Mouse (Mus musculus): ENCODE results near the gene Tigar.

The Tigar gene

DNA sequence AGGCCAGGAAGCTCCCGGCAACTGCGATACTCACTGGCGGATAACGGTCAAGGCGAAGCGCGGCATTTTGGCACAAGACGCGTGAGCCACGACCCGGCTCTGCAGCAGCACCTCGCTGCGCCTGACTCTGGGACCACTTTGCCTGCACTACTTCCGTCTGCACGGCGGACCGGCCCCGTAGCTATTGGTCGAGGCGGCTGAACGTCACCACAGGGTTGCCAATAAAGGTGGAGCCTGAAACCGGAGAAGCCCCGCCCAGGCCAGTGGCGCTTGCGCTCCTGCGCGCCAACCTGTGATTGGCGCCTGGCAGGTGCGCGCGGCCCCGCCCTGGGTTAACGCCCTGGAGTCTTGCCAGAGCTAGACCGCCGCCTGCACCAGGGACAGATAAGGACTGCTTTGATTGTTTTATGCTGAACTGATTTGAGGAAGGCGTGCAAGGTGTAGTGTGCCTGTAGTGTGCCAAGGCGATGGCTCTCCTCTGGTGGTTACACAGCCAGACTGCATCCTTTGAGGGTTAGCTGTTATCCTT is at the start of gene Tigar:
TSS of gene Tigar (minus strand) at position 156 of the 529 bp plus-strand sequence.
- peak; percentile 5 for DNase-seq (ENCODE audit: low read depth, low spot score)

DNA sequence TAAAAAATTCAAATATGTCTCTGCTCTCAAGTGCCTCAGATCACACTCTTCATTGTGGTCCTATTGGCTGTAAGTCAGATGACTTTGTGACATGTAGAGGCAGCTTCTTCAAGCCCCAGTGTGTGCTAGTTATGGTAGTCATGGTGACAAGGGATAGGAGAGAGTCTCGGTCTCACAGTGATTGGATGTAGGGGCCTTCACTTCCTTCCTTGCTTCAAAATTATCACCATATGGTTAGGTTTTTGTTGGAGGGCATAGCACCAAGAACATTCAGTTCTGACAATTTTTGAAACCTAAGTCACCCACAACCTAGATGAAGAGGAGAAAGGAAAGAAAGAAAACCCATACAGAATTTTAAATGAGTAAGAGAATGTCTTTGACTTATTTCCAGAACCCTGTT is 48.0 kb upstream of the Tigar start:
- no peak for DNase-seq (ENCODE audit: low read depth, low spot score)

DNA sequence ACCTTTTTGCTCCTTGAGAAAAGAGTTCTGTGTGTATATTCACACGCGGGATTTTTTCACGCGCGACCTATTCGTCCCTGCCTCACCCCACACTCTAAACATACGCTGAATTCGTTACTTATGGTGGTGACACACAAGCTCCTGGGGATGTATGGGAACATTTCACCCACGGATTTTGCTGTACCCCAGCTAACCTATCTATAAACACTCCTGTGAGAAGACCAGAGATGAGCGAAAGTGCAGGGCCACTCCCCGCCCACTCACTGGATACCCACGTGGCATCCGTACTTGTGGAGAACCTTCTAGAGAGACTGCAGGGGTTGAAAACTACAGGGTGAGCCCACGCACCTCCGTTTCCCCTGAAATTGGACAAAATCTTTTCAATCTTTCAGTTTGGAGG is 46.1 kb upstream of the Tigar start:
- DNase-seq (ENCODE audit: low read depth, low spot score): no peak

DNA sequence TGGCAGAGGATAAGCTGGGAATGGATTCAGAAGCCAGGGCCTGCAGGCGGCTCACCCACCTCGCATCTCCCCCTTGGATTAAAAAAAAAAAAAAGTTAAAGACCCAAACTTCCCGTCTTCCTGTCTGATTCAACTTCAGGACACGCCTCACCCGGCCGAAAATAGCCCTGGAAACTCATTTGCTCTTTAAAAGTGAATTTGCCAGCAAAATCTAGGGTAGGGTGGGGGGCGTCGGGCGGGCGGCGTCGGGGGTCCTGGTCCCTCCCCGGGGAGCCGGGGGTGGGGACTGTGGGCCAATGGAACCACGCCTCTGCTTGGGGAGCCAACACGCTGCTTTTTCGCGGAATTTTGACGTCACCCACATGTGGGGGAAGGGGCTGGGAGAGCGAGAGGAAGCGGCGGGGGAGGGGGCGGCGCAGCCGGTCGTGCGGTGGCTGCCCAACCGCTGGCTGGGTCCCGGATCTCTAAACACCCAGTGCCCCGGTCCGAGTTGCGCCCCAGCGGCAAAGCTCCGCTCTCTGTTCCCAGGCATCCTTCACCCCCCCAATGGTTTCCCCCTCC is 45.4 kb upstream of the Tigar start:
- DNase-seq (ENCODE audit: low read depth, low spot score): no peak

DNA sequence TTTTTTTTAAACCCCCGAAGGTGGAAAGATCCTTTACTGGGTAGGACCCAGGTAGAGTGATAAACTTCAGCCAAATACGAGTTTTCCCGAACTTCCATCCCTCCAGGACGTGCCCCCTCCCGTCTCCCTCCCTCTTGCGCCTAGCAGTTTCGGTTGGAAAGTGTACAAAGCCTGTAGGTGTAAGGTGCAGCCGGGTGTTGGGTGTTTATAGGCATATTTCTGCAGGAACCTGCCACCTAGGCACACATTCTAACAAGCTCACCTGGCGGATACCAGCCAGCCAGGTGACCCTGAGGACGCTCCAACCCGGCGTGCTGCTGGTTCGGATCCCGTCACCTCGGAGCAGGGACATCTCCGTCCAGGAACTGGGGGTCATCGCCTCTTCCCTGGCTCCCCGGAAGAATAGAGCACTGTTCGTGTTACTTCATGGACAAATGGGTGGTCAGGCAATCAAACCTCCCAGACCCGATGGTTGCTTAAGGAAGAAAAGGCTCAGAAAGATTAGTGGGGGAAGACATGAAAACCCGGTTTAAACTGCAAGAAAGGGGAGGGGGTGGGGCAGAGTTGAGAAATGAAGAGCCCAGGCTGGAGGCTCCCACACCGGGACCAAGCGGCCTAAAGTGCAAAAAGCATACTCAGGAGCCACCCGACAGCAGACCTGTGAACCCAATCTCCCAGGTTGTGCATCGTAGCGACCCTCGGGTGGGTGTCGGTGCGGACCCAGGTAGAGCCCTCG is 44.8 kb upstream of the Tigar start:
- DNase-seq (ENCODE audit: low read depth, low spot score): no peak

DNA sequence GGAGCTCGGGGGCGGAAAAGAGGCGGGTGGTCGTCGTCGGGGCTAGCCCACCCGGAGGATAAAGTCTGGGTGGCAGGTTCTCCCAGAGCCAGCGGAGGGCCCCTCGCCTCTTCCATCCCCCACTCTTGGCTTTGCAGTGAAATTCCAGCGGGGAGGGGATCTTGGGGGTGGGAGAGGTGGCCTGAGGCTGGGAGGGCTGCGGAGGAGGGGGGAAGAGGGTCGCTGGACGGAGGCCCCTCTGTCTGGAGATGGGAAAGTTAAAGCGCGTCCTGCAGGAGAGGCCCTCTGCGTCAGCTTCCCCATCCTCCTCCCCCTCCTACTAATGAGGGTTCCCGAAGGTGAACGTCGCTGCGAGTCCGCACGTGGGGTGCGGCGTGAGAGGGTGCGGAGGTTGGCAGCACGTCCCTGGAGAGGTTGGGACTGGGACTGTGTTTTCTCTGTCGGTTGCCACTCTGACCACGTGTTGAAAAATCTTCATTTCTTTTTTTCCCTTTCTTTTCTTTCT is 44.0 kb upstream of the Tigar start:
- no peak for DNase-seq (ENCODE audit: low read depth, low spot score)

DNA sequence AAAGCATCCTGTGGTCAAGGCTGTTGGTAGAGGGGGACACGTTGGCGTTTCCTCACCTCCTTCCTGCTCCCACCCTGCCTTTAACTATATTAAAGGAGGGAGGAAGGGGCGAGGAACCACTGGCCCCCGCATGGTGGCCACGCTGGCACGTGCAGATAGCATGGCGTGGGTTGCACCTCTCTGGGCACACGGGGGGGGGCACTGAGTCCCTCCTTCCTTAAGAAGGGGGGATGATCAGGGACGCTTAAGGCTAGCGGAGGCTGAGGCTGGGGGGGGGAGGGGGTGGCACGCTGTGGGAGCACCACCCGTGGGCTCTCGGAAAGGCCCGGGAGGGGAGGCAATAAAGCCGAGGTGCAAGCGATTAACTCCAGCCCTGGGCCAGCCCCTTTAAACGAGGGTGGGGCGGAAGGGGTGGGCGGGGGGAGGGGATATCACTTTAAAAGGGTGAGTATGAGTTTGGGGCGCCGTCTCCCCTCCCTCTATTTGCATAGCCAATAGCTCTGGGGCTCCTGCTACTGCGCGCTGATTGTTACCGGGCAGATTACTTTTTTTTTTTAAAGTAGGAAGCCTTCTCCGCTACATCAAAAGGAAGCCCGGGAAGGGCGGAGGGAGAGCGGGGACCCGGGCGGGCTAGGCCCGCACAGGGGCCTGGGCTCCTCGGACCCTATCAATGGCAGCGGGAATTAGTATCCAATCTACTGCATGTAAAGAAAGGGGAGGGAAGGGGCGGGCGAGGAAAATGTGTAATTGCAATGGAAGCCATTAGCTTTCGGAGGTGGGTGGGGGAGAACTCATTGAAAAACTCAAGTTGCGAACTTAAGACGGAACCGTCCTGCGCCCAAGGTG is 43.0 kb upstream of the Tigar start, which contains the start of gene Ccnd2:
TSS of gene Ccnd2 (minus strand) at position 88 of the 846 bp plus-strand sequence.
- DNase-seq (ENCODE audit: low read depth, low spot score): no peak

DNA sequence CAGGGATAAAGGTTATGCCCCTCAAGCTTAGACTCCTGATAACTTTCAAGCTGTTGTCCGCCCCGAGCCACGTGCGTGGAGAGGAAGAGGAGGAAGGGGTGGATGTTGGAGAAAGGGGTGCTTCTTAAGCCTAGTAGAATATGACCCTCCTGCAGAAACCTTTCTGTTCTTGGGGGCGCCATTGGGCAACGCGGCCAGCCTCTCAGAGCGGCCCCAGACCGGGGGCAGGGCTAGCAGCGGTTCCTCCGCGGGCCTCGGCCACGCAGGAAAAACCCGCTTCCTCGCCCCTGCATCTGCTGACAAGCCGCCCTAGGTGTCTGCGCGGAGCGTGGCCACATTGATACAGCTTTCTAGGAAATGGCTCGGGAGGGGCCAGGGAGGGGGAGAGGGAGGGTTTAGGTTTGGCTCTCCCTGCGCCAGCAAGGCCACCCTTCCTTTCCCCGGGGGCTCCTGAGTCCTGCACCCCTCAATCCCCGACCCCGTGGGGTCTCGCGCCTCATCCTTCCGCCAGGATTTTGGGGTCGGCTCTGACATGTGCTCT is 42.3 kb upstream of the Tigar start:
- DNase-seq (ENCODE audit: low read depth, low spot score): no peak

DNA sequence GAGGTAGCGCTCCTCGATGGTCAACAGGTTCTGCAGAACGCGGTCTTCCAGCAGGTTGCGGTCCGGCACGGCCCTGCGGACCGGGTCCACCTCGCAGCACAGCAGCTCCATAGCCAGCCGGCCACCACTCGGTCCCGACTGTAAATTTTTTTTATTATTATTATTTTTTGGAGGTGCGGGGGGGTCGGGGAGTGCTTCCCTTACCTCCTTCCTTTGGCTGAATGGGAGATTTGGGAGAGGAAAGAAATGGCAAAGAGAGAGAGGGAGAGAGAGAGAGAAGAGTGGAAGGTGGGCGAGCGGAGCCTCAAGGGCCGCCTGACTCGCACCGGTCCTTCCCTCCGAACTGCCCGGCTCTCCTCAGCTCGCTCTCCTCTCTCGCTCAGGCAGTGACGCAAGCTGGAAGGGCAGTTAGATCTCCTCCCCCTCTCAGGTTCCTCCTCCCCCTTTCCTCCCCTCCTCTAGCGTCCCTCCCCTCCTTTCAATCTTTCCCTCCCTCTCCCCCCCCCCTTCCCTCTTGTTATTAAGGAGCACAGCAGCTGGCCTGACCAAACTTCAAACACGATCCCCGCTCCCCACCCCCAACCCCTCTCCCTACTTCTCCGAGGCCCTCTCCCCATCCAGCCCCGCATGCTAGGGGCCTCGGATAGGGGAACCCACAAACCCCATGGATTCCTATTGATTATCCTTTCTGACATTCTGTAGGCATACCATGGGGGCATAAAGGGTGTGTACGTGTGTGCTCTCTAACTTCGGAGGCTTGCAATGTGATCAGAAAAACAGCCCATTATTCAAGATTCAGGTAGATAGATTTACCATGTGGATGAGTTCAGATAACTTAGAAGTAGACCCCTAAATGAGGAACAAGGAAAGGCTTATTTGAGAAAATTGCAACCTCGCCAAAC is 41.6 kb upstream of the Tigar start:
- no peak for DNase-seq (ENCODE audit: low read depth, low spot score)

DNA sequence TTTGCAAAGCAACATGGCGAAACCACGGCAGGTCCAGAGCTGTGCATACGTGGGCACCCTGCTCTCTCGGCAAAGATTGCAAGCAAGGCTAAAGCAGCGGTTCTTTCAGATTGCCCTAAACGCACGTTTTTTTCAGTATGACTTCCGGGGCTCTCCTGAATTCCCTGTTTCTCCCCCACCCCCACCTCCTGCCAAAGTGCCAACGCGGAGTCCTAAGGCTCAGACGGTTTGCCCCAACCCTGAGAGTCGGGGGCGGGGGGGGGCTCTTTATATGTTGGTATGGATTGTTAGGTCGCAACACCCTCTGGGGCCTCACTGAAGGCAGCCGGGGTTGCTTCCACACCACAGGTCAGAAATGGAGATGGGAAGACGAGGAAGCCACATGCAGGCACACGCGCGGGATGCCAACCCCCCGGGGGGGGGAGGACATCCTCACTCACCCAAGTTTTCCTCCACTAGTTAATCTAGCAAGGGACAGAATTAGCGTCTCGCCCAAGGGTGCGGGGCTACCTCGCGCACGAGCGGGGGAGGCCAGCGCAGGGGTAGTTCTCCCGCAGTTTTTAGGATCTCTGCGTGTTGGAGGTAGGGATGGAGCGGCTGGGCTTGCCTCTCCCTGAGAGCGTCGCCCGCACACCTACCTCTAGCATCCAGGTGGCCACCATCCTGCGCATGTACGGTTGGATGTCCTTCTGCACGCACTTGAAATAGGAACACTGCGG is 40.7 kb upstream of the Tigar start:
- no peak for DNase-seq (ENCODE audit: low read depth, low spot score)

DNA sequence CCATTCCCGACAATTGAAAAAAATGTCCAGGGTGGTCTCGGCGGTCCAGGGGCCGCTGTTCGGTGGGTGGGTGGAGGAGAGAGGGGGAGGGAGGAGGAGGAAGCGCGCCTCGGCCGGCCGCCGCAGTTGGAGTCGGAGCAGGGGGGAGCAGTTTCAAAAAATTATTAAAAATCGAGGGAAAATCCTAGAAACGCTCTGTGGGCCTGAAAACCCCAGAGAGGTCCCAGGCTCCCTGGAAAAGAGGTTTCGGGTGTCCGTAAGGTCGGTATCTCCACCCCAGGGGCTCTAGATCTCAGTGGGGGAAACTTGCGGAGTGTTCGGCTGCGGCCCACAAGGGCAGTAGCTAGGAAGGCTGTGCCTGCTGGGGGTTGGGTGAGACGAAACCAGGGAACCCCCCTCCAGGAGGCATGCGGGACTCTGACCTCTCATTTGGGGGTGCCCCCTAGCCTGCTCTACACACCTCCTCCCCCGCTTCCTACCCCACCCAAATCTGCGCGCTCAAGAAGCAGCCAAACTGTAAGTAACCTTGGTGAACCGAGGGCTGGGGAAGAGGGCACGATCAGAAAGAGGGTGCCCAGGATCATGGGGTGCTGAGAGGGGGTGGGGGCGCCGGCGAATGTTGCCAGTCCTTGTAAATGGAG is 40.1 kb upstream of the Tigar start:
- no peak for DNase-seq (ENCODE audit: low read depth, low spot score)

DNA sequence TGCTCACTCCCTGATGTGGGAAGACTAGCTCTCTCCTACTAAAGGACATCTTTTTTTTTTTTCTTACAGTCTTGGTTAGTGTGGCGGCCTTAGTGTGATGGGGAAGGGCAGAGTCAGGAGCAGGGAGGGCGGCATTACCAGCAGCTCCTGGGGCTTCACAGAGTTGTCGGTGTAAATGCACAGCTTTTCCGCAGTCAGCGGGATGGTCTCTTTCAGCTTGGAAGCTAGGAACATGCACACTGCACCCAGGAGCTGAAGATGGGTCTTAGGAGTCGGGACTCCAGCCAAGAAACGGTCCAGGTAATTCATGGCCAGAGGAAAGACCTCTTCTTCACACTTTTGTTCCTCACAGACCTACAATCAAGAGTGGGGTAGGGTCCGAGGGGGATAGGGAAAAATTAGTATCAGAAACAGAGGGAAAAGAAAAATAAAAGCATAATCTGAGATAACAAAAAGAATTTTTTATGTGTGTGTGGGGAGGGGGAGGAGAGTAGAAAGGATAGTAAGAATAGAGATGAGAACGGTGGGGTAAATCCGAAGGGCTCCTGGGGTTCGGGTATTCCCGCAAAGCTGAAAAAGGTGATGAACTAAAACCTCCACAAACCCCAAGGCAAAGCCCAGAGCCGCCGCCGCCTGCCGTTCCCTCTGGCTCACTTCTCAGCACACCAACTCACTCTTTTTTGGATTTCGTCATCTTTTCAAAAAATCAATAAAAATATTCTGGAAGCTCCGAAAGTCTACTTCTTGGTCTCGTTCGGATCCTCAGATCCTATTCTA is 39.4 kb upstream of the Tigar start:
- no peak for DNase-seq (ENCODE audit: low read depth, low spot score)

DNA sequence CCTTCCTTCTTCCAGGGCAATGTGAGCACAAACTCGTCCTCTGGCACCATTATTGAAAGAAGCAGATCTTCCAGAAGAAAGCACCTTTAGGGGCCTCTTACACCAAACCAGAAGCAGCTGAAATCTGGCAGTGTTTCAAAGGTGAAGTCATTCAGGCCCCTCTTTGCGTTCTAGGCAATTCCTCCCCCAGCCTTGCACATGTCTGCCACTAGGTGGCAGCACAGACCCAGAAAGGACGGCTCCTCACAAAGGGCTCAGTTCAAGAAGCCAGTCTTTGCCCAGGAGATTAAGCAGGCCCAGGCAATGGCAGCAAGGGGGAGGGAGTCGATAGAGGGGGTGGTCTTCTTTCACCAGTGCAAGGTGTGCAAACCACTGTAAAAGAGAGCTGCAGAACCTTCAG is 38.3 kb upstream of the Tigar start:
- DNase-seq (ENCODE audit: low read depth, low spot score): peak; percentile 47

DNA sequence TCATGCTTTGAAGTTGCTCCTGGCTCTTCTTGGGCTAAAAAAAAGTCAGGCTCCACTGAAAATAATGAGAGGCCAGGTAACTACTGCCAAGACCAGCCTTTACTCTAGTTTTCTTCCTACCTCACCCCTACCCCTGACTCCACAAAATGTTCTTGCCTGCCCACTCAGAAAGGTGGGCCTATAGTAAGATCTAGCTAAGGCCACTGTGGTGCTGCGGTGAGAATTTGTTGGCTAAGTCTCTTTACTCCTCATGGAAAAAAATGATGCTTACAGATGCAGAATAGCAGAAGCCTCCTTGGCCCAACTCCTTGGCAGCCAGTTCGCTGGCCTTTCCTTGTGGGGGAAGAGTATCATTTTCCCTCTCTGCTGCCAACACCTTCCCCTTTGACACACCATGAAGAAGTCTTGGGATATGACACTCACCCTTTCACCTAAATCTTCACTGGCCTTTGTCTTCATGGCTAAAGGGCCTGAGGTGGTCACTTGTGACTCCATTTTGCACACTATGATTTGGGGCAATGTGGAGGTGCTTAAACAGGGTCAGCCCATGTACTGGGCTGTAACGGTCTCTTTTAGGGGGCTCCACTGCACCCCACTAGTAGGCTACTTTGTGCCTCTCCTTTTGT is 37.1 kb upstream of the Tigar start:
- no peak for DNase-seq (ENCODE audit: low read depth, low spot score)

DNA sequence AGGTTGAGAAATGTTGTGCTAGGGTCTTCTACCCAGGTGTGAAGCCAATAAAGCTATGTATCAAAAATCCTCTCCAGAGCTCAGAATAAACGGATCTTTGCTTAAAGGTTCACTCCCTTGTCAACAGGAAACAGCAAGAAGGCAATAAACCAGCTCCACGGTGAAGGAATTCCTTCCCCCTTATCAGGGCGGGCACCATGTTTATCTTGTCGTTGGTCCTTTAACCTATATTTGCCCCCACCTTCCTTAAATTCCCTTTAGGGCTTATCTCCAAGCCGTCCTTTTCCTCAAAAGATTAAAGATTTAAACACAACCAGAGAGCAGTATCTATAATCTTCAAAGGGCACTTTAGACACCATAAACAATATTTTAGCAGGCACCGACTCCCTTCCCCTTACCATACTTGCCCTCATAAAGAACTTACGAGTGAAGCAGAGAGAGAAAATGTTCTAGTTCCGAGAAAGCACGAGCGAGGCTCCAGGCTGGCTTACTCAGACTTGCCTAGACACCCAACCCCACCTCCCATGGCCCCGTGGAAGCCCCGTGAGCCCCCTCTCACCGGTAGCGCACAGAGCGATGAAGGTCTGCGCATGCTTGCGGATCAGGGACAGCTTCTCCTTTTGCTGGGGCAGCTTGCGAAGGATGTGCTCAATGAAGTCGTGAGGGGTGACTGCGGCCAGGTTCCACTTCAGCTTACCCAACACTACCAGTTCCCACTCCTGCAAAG is 36.3 kb upstream of the Tigar start:
- no peak for DNase-seq (ENCODE audit: low read depth, low spot score)

DNA sequence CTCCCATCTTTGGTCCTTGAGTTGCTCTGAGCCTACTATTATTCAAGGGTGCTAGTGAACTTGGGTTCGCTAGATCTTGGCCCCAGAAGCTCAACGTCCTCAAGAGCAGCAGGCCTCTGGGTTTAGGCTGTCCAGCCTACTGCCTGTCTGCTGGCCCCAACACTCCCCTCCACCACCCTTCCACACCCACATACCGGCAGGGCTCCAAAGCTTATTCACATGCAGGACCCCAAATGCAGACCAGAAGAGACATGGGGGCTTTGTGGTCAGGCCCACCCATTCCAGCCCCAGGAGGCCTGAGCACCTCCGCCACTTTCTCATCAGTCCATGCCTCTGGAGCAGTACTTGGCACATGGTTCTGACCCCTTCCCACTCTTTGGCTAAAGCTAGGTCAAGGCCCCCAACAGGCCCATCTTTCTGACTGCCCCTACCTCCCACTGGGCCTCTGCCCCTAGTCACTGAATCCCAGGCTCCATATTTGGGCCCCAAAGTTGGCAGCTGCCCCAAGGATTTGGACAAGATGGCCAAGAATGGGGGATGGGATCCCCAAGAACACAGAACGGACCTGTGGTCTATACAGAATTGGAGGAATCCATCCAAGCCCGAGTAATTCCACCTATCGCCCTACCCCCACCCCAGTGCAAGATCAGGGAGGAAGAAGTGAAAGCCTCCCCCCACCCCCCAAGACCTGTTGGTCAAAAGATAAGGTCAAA is 34.4 kb upstream of the Tigar start:
- no peak for DNase-seq (ENCODE audit: low read depth, low spot score)

DNA sequence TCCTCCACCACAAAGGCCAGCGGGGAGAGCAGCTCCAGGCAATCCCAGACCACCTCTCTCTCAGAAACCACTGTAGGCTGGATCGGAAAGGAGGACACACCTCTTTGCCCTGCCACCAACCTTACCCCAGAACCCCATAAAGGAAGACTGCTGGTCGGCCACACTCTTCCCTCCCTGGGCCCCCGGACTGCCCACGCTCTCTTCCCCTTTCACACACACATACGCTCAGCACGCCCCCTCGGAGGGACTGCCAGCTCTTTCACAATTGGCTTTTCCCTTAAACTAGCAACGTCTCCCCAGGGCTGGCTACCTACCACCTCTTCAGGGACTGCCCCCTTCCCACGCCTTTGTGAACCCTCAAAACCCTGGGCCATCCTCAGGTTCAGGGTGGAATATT is 33.8 kb upstream of the Tigar start:
- DNase-seq (ENCODE audit: low read depth, low spot score): no peak
